Mouse (Mus musculus) stomach, embryonic 15.5 days (tissue): ENCODE measurements around the gene Atp6v1fnb. TPM values are rescaled to one million over a fixed set of nuclear protein-coding genes. Genes with fewer than 3 reads are reported as not detected.

ENCODE experiments used
- ATAC-seq: fragments of 200-750 bp; cut with Nextera tagmentation; 2 replicates; pipeline ENCODE4 v1.8.0; 2017; ENCODE audit warnings: low read depth, moderate number of reproducible peaks, moderate TSS enrichment; ENCODE audit not compliant: insufficient read depth, low FRiP score
- H3K27ac ChIP-seq: fragments of 300-500 bp; sonication (generic); 2 replicates; pipeline ENCODE4 v1.5.1; 2015; ENCODE audit warnings: mild to moderate bottlenecking, inconsistent platforms
- H3K27me3 ChIP-seq: fragments of 300-500 bp; sonication (generic); replicated peaks from 2 replicates; pipeline ENCODE4 v1.6.1; 2015; ENCODE audit warnings: inconsistent platforms
- H3K36me3 ChIP-seq: fragments of 300-500 bp; sonication (generic); 2 replicates; pipeline ENCODE4 v1.6.1; 2015; ENCODE audit warnings: inconsistent platforms
- H3K4me1 ChIP-seq: fragments of 300-500 bp; sonication (generic); 2 replicates; pipeline ENCODE4 v1.6.1; 2015; ENCODE audit warnings: inconsistent platforms
- H3K4me2 ChIP-seq: fragments of 300-500 bp; sonication (generic); 2 replicates; pipeline ENCODE4 v1.6.1; 2015; ENCODE audit warnings: mild to moderate bottlenecking, inconsistent platforms
- H3K4me3 ChIP-seq: fragments of 300-500 bp; sonication (generic); replicated peaks from 2 replicates; pipeline ENCODE4 v1.5.1; 2015; ENCODE audit warnings: inconsistent platforms
- H3K9ac ChIP-seq: fragments of 300-500 bp; sonication (generic); 2 replicates; pipeline ENCODE4 v1.6.1; 2015; ENCODE audit warnings: inconsistent platforms
- H3K9me3 ChIP-seq: fragments of 300-500 bp; sonication (generic); 2 replicates; pipeline ENCODE4 v1.6.1; 2016; ENCODE audit warnings: inconsistent platforms
- WGBS: fragments of 180-500 bp; shearing (Covaris S2); methylation state at CpG from one replicate; pipeline ENCODE4 v1.1.7; 2015; 5-methylcytosine and 5-hydroxymethylcytosine counted together
- polyA plus RNA-seq: library from polyadenylated mRNA; unstranded; fragments of >200 nt; fragmentation: Nextera tagmentation; extraction: Ambion mirVana; gene quantifications from 2 replicates; pipeline ENCODE4 v1.2.1, GENCODE M21; 2015

Gene Atp6v1fnb
- polyA plus RNA-seq, 1 experiment from 2014 or later, result 0.24 TPM

- Histone ChIP-seq H3K4me3 (peak overlapping the region; percentile 61), H3K9me3 (no peaks in the 10 kb centered on the region), H3K9ac (0 out of 2 replicates have a peak overlapping the region, but pooled peaks have one; percentile 13), H3K27me3 (0 out of 2 replicates have a peak, but pooled peaks cover 18% of the 10 kb centered on the region), H3K4me2 (peak overlapping the region; percentile 77), H3K27ac (peak overlapping the region; percentile 92), H3K36me3 (0 out of 2 replicates have a peak, but pooled peaks cover 8% of the 10 kb centered on the region), H3K4me1 (peaks cover 4% of the 10 kb centered on the region; the same call in 1 of the 2 replicates)
- ATAC-seq, result peak; percentile 63
- WGBS, result 6% methylated on average over 12 of the region's 13 CpGs
Observed at GRCm38 (mm10) chr6:29434911-29435691, 36.1 kb upstream of the Atp6v1fnb start.

GRCm38 (mm10) chr6:29435940-29436451 lies 35.2 kb upstream of the Atp6v1fnb start:
- peak; percentile 40 for ATAC-seq
- peak overlapping the region; percentile 77 for H3K4me2 ChIP-seq
- no peak overlapping the region for H3K9ac ChIP-seq
- peak overlapping the region; percentile 61 for H3K4me3 ChIP-seq
- peak overlapping the region; percentile 92 for H3K27ac ChIP-seq
- H3K9me3 ChIP-seq, result no peaks in the 10 kb centered on the region
- WGBS, result 19% methylated on average over 6 of the region's 6 CpGs
- H3K27me3 ChIP-seq, result 0 out of 2 replicates have a peak, but pooled peaks cover 18% of the 10 kb centered on the region
- H3K36me3 ChIP-seq, result 0 out of 2 replicates have a peak, but pooled peaks cover 8% of the 10 kb centered on the region
- peaks cover 4% of the 10 kb centered on the region; the same call in 1 of the 2 replicates for H3K4me1 ChIP-seq

- peak; percentile 11; the same call in 1 of the 2 replicates for ATAC-seq
- no peak overlapping the region for H3K9ac ChIP-seq
Observed at GRCm38 (mm10) chr6:29436461-29436934, 34.7 kb upstream of the Atp6v1fnb start.

GRCm38 (mm10) chr6:29439251-29439650 lies 32.0 kb upstream of the Atp6v1fnb start:
- Histone ChIP-seq H3K27me3 (no peaks in the 10 kb centered on the region), H3K9me3 (no peaks in the 10 kb centered on the region), H3K4me1 (no peaks in the 10 kb centered on the region), H3K4me2 (no peak overlapping the region), H3K9ac (no peak overlapping the region), H3K27ac (no peak overlapping the region), H3K36me3 (peaks cover 17% of the 10 kb centered on the region; the same call in 1 of the 2 replicates), H3K4me3 (no peak overlapping the region)
- no peak for ATAC-seq
- 86% methylated on average over 4 of the region's 4 CpGs for WGBS

More at GRCm38 (mm10) chr6:29436461-29436934, 34.7 kb upstream of the Atp6v1fnb start:
- Histone ChIP-seq H3K4me2 (peak overlapping the region; percentile 77), H3K4me3 (peak overlapping the region; percentile 61), H3K27ac (peak overlapping the region; percentile 92), H3K9me3 (no peaks in the 10 kb centered on the region), H3K4me1 (peaks cover 4% of the 10 kb centered on the region; the same call in 1 of the 2 replicates), H3K27me3 (0 out of 2 replicates have a peak, but pooled peaks cover 18% of the 10 kb centered on the region), H3K36me3 (0 out of 2 replicates have a peak, but pooled peaks cover 8% of the 10 kb centered on the region)
- WGBS, result 10% methylated on average over 11 of the region's 11 CpGs

GRCm38 (mm10) chr6:29439789-29440188 lies 31.4 kb upstream of the Atp6v1fnb start:
- H3K4me1 ChIP-seq, result no peaks in the 10 kb centered on the region
- no peak overlapping the region for H3K27ac ChIP-seq
- no peak overlapping the region for H3K4me2 ChIP-seq
- H3K9me3 ChIP-seq, result no peaks in the 10 kb centered on the region
- WGBS, result 91% methylated on average over 6 of the region's 6 CpGs
- H3K27me3 ChIP-seq, result no peaks in the 10 kb centered on the region
- no peak overlapping the region for H3K9ac ChIP-seq
- no peak for ATAC-seq
- no peak overlapping the region for H3K4me3 ChIP-seq
- peaks cover 17% of the 10 kb centered on the region; the same call in 1 of the 2 replicates for H3K36me3 ChIP-seq

- no peak overlapping the region for H3K4me2 ChIP-seq
- H3K9ac ChIP-seq, result no peak overlapping the region
- no peaks in the 10 kb centered on the region for H3K27me3 ChIP-seq
- WGBS, result 69% methylated on average over 11 of the region's 11 CpGs
- ATAC-seq, result no peak
- no peaks in the 10 kb centered on the region for H3K4me1 ChIP-seq
- no peaks in the 10 kb centered on the region for H3K9me3 ChIP-seq
- H3K36me3 ChIP-seq, result peaks cover 21% of the 10 kb centered on the region; the same call in 1 of the 2 replicates
- H3K4me3 ChIP-seq, result no peak overlapping the region
- H3K27ac ChIP-seq, result no peak overlapping the region
Observed at GRCm38 (mm10) chr6:29444773-29445172, 26.5 kb upstream of the Atp6v1fnb start.

GRCm38 (mm10) chr6:29445354-29445753 lies 25.9 kb upstream of the Atp6v1fnb start:
- WGBS, result 82% methylated on average over 7 of the region's 7 CpGs
- ATAC-seq, result no peak
- Histone ChIP-seq H3K27ac (no peak overlapping the region), H3K4me2 (no peak overlapping the region), H3K27me3 (no peaks in the 10 kb centered on the region), H3K4me3 (no peak overlapping the region), H3K36me3 (peaks cover 21% of the 10 kb centered on the region), H3K9ac (no peak overlapping the region), H3K4me1 (no peaks in the 10 kb centered on the region), H3K9me3 (no peaks in the 10 kb centered on the region)

- H3K4me3 ChIP-seq, result no peak overlapping the region
- peaks cover 29% of the 10 kb centered on the region for H3K36me3 ChIP-seq
- no peak for ATAC-seq
- 22% methylated on average over 4 of the region's 4 CpGs for WGBS
- no peaks in the 10 kb centered on the region for H3K27me3 ChIP-seq
- no peaks in the 10 kb centered on the region for H3K4me1 ChIP-seq
- no peaks in the 10 kb centered on the region for H3K9me3 ChIP-seq
- H3K4me2 ChIP-seq, result no peak overlapping the region
- no peak overlapping the region for H3K27ac ChIP-seq
- no peak overlapping the region for H3K9ac ChIP-seq
Observed at GRCm38 (mm10) chr6:29449858-29450257, 21.4 kb upstream of the Atp6v1fnb start.

- Histone ChIP-seq H3K9ac (no peak overlapping the region), H3K4me1 (no peaks in the 10 kb centered on the region), H3K36me3 (peaks cover 32% of the 10 kb centered on the region), H3K9me3 (no peaks in the 10 kb centered on the region), H3K27ac (no peak overlapping the region), H3K4me2 (no peak overlapping the region), H3K27me3 (no peaks in the 10 kb centered on the region), H3K4me3 (no peak overlapping the region)
- ATAC-seq, result no peak
- 90% methylated on average over 6 of the region's 6 CpGs for WGBS
Observed at GRCm38 (mm10) chr6:29450667-29451066, 20.6 kb upstream of the Atp6v1fnb start.

- Histone ChIP-seq H3K4me2 (no peak overlapping the region), H3K4me1 (no peaks in the 10 kb centered on the region), H3K9ac (no peak overlapping the region), H3K4me3 (no peak overlapping the region), H3K27ac (no peak overlapping the region), H3K36me3 (peaks cover 20% of the 10 kb centered on the region), H3K9me3 (no peaks in the 10 kb centered on the region), H3K27me3 (no peaks in the 10 kb centered on the region)
- ATAC-seq, result no peak
- 58% methylated on average over 7 of the region's 7 CpGs for WGBS
Observed at GRCm38 (mm10) chr6:29461502-29461901, 9.7 kb upstream of the Atp6v1fnb start.

- Histone ChIP-seq H3K36me3 (0 out of 2 replicates have a peak, but pooled peaks cover 9% of the 10 kb centered on the region), H3K9me3 (no peaks in the 10 kb centered on the region), H3K4me3 (no peak overlapping the region), H3K9ac (no peak overlapping the region), H3K27ac (no peak overlapping the region), H3K4me2 (no peak overlapping the region), H3K4me1 (peaks cover under 1% of the 10 kb centered on the region; the same call in 1 of the 2 replicates), H3K27me3 (no peaks in the 10 kb centered on the region)
- ATAC-seq, result no peak
- WGBS, result 80% methylated on average over 3 of the region's 3 CpGs
Observed at GRCm38 (mm10) chr6:29463388-29463787, 7.8 kb upstream of the Atp6v1fnb start.
